Mouse (Mus musculus) MEL (cell line): ENCODE measurements around the gene Mif. TPM values are rescaled to one million over a fixed set of nuclear protein-coding genes. Genes with fewer than 3 reads are reported as not detected.

Source experiments
- DNase-seq: peaks from one replicate; pipeline ENCODE4 v3.0.0; 2011; ENCODE audit warnings: low read depth, low spot score
- H3K27ac ChIP-seq: 2 replicates; pipeline ENCODE4 v1.5.1; 2012; ENCODE audit warnings: low read depth, mild to moderate bottlenecking, control low read depth, low read length, moderate library complexity; ENCODE audit not compliant: control insufficient read depth
- H3K27me3 ChIP-seq, 2 experiments: fragments of 150-350 bp in 1 of 2; sonication (generic) in 1 of 2; 2 replicates each; pipeline ENCODE4 v1.6.1; 2012; ENCODE audit warnings: low read length in 2 of 2, mild to moderate bottlenecking in 2 of 2, improper control_type of control experiment in 1 of 2, moderate library complexity in 1 of 2; ENCODE audit not compliant: insufficient read depth in 2 of 2, control insufficient read depth in 1 of 2
- H3K36me3 ChIP-seq, 2 experiments: 2 replicates each; pipeline ENCODE4 v1.6.1; 2012 to 2014; ENCODE audit warnings: low read length in 2 of 2, improper control_type of control experiment in 1 of 2, inconsistent platforms in 1 of 2, mild to moderate bottlenecking in 1 of 2; ENCODE audit not compliant: insufficient read depth in 2 of 2, control insufficient read depth in 1 of 2
- H3K4me1 ChIP-seq, 2 experiments: fragments of 150-350 bp in 1 of 2; sonication (generic) in 1 of 2; 2 replicates each; pipeline ENCODE4 v1.6.1; 2012; ENCODE audit warnings: low read length in 2 of 2, improper control_type of control experiment in 1 of 2, mild to moderate bottlenecking in 1 of 2; ENCODE audit not compliant: insufficient read depth in 2 of 2, control insufficient read depth in 1 of 2
- H3K4me3 ChIP-seq, 2 experiments: fragments of 150-350 bp in 1 of 2; sonication (generic) in 1 of 2; 2 replicates each; pipeline ENCODE4 v1.5.1; 2012; ENCODE audit warnings: low read depth in 2 of 2, low read length in 2 of 2, mild to moderate bottlenecking in 2 of 2, moderate library complexity in 2 of 2, control low read depth in 1 of 2, improper control_type of control experiment in 1 of 2; ENCODE audit not compliant: control insufficient read depth in 1 of 2, insufficient read depth in 1 of 2
- H3K79me2 ChIP-seq: 2 replicates; pipeline ENCODE4 v1.6.1; 2012; ENCODE audit warnings: mild to moderate bottlenecking, low read length, moderate library complexity; ENCODE audit not compliant: control insufficient read depth, poor library complexity, insufficient read depth
- H3K9ac ChIP-seq: 2 replicates; pipeline ENCODE4 v1.6.1; 2012; ENCODE audit warnings: low read depth, mild to moderate bottlenecking, control low read depth, low read length, moderate library complexity; ENCODE audit not compliant: control insufficient read depth, poor library complexity, severe bottlenecking
- H3K9me3 ChIP-seq: fragments of 150-350 bp; sonication (generic); replicated peaks from 2 replicates; pipeline ENCODE4 v1.6.1; 2012; ENCODE audit warnings: mild to moderate bottlenecking, low read length, improper control_type of control experiment, moderate library complexity; ENCODE audit not compliant: insufficient read depth
- BHLHE40 ChIP-seq: IDR thresholded peaks from 2 replicates; pipeline ENCODE4 v1.6.1; 2012; ENCODE audit warnings: low read depth, mild to moderate bottlenecking, inconsistent platforms, low read length, improper control_type of control experiment, borderline replicate concordance
- ELF1 ChIP-seq: IDR thresholded peaks from 2 replicates; pipeline ENCODE4 v1.6.1; 2014; ENCODE audit warnings: low read depth, mild to moderate bottlenecking, inconsistent platforms, low read length, improper control_type of control experiment, moderate library complexity
- EP300 ChIP-seq, 2 experiments: IDR thresholded peaks; 2 replicates each; pipeline ENCODE4 v1.6.1; 2011; ENCODE audit warnings: improper control_type of control experiment in 2 of 2, low read length in 2 of 2, low read depth in 1 of 2, mild to moderate bottlenecking in 1 of 2
- GABPA ChIP-seq: IDR thresholded peaks from 2 replicates; pipeline ENCODE4 v1.6.1; 2012; ENCODE audit warnings: low read depth, mild to moderate bottlenecking, inconsistent platforms, low read length, improper control_type of control experiment, moderate library complexity
- HCFC1 ChIP-seq: IDR thresholded peaks from 2 replicates; pipeline ENCODE4 v1.6.1; 2012; ENCODE audit warnings: low read depth, mild to moderate bottlenecking, inconsistent platforms, low read length, improper control_type of control experiment, moderate library complexity
- KAT2A ChIP-seq: conservative IDR thresholded peaks from 2 replicates; pipeline ENCODE4 v1.6.1; 2012; ENCODE audit warnings: low read depth, low read length, improper control_type of control experiment, inconsistent platforms
- MAX ChIP-seq: IDR thresholded peaks from 2 replicates; pipeline ENCODE4 v1.6.1; 2011; ENCODE audit warnings: low read length, improper control_type of control experiment
- MXI1 ChIP-seq: IDR thresholded peaks from 2 replicates; pipeline ENCODE4 v1.6.1; 2011; ENCODE audit warnings: mild to moderate bottlenecking, low read depth, low read length, improper control_type of control experiment
- MYB ChIP-seq: IDR thresholded peaks from 2 replicates; pipeline ENCODE4 v1.6.1; 2011; ENCODE audit warnings: mild to moderate bottlenecking, low read depth, low read length, improper control_type of control experiment
- MYC ChIP-seq: IDR thresholded peaks from 2 replicates; pipeline ENCODE4 v1.6.1; 2011; ENCODE audit warnings: low read depth, mild to moderate bottlenecking, low read length, improper control_type of control experiment, moderate library complexity
- NELFE ChIP-seq: IDR thresholded peaks from 2 replicates; pipeline ENCODE4 v1.6.1; 2011; ENCODE audit warnings: low read depth, low read length, improper control_type of control experiment
- NRF1 ChIP-seq: IDR thresholded peaks from 2 replicates; pipeline ENCODE4 v1.6.1; 2014; ENCODE audit warnings: low read depth, mild to moderate bottlenecking, inconsistent platforms, low read length, improper control_type of control experiment, moderate library complexity; ENCODE audit not compliant: poor library complexity, insufficient read depth, severe bottlenecking
- POLR2A ChIP-seq, 2 experiments: IDR thresholded peaks; 2 replicates each; pipeline ENCODE4 v1.6.1; 2011 to 2012; ENCODE audit warnings: low read length in 2 of 2, mild to moderate bottlenecking in 2 of 2, control low read depth in 1 of 2, improper control_type of control experiment in 1 of 2, low read depth in 1 of 2, moderate library complexity in 1 of 2; ENCODE audit not compliant: control insufficient read depth in 1 of 2, insufficient read depth in 1 of 2, poor library complexity in 1 of 2
- POLR2AphosphoS2 ChIP-seq: IDR thresholded peaks from 2 replicates; pipeline ENCODE4 v1.6.1; 2011; ENCODE audit warnings: low read length, improper control_type of control experiment
- RCOR1 ChIP-seq: IDR thresholded peaks from 2 replicates; pipeline ENCODE4 v1.6.1; 2012; ENCODE audit warnings: low read depth, mild to moderate bottlenecking, inconsistent platforms, low read length, improper control_type of control experiment
- SIN3A ChIP-seq: IDR thresholded peaks from 2 replicates; pipeline ENCODE4 v1.6.1; 2012; ENCODE audit warnings: low read length, improper control_type of control experiment, inconsistent platforms
- SMC3 ChIP-seq: IDR thresholded peaks from 2 replicates; pipeline ENCODE4 v1.6.1; 2011; ENCODE audit warnings: low read depth, low read length, improper control_type of control experiment
- TBP ChIP-seq: IDR thresholded peaks from 2 replicates; pipeline ENCODE4 v1.8.0; 2011; ENCODE audit warnings: low read depth, low read length, improper control_type of control experiment
- UBTF ChIP-seq: IDR thresholded peaks from 2 replicates; pipeline ENCODE4 v1.6.1; 2012; ENCODE audit warnings: low read depth, mild to moderate bottlenecking, inconsistent platforms, low read length, improper control_type of control experiment, moderate library complexity, borderline replicate concordance; ENCODE audit not compliant: insufficient read depth
- USF1 ChIP-seq: IDR thresholded peaks from 2 replicates; pipeline ENCODE4 v1.6.1; 2014; ENCODE audit warnings: low read depth, mild to moderate bottlenecking, inconsistent platforms, low read length, improper control_type of control experiment, moderate library complexity
- USF2 ChIP-seq, 2 experiments: IDR thresholded peaks; 2 replicates each; pipeline ENCODE4 v1.6.1; 2011 to 2012; ENCODE audit warnings: improper control_type of control experiment in 2 of 2, low read length in 2 of 2, borderline replicate concordance in 1 of 2, inconsistent platforms in 1 of 2, low read depth in 1 of 2, mild to moderate bottlenecking in 1 of 2; ENCODE audit not compliant: insufficient read depth in 1 of 2
- ZC3H11A ChIP-seq: IDR thresholded peaks from 2 replicates; pipeline ENCODE4 v1.6.1; 2012; ENCODE audit warnings: low read depth, mild to moderate bottlenecking, inconsistent platforms, low read length, improper control_type of control experiment
- polyA plus RNA-seq, 2 experiments: library from polyadenylated mRNA; stranded (reverse) in 1 of 2; unstranded in 1 of 2; fragments of >175 nt in 1 of 2; fragments of >200 nt in 1 of 2; gene quantifications; 2 replicates each; pipeline versions ENCODE4 v1.2.1 to v1.2.4; 2012; ENCODE audit warnings: low replicate concordance in 2 of 2, low read depth in 1 of 2; ENCODE audit not compliant: insufficient read length in 2 of 2, insufficient read depth in 1 of 2, missing spikeins in 1 of 2
- total RNA-seq: library from RNA; depleted of rRNA; stranded (reverse); fragments of 300-350 nt; gene quantifications from 2 replicates; pipeline ENCODE4 v1.2.3, GENCODE M21; 2012

Mif gene
- total and polyA plus RNA-seq, 3 experiments = 817 to 2,606 (median 862) TPM

DNA sequence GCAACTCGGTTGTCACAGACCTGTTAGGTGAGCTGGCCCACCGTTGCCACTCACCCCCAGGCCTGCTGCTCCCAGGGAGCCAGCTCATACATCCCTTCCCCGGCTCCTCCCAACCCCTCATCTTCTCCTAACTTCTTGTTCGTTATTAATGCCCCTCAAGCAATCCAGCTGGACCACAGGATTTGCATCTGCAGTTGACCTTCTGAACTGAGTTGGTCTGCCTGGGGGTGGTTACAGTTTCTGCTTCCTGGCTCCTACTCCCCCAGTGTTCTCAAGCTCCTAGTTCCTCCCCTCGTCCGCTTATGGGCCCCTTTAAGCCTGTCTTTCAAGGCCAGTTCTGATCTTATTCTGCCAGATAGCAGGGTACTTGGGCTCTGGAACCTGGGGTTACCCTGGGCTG is 34.6 kb upstream of the Mif start:
- no peaks in the 10 kb centered on the region for H3K27me3 ChIP-seq
- no peak overlapping the region for H3K27ac ChIP-seq
- no peak for DNase-seq
- no peaks in the 10 kb centered on the region for H3K9me3 ChIP-seq
- no peak overlapping the region for H3K9ac ChIP-seq
- H3K79me2 ChIP-seq = no peaks in the 10 kb centered on the region
- H3K36me3 ChIP-seq = peaks cover 0 to 2% of the 10 kb centered on the region in 2 experiments; a peak in 2 of 4 replicates
- H3K4me3 ChIP-seq = no peak overlapping the region
- TF ChIP-seq MAX = no peak
- no peak for TF ChIP-seq BHLHE40
- TF ChIP-seq MYB = no peak
- no peak for TF ChIP-seq ELF1
- H3K4me1 ChIP-seq = no peaks in the 10 kb centered on the region

DNA sequence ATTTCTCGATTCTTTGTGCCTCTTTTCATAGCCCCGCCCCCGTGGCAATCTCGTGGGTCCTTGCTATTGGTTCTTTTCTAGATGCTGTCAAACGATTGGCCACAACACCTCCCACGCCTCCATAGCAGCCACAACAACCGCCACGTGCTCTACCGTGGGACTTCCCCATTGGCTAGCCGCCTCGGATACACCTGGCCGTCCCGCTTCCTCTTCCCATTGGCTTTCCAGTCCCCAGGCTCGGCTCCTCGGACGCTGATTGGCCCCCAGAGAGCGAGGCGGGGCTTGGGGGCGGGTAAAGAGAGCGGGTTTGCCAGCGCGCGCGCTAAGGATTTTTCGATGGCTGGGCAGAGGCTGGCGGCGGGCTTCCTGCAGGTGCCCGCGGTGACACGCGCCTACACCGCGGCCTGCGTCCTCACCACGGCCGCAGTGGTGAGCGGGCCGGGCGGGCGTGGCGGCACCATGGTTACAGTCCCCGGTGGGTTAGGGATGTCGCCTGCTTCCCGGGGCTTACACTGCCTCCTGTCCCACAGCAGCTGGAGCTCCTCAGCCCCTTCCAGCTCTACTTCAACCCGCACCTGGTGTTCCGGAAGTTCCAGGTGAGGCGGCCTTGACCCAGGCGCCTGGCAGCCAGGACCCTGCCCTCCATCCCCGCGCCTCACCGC is 33.2 kb upstream of the Mif start, which contains the start of gene Derl3:
Gene Derl3 (plus strand): TSS at position 325 of the 662 bp plus-strand sequence.
- H3K79me2 ChIP-seq = no peaks in the 10 kb centered on the region
- H3K4me3 ChIP-seq = peak within 1 kb of the TSS in 1 of 2 experiments; percentile 26; a peak in 3 of 4 replicates
- peak within 1 kb of the TSS; percentile 40; the same call in 1 of the 2 replicates for H3K9ac ChIP-seq
- TF ChIP-seq UBTF = no peak
- TF ChIP-seq MYC = peak; percentile 68; the same call in 1 of the 2 replicates
- TF ChIP-seq POLR2AphosphoS2 = peak; percentile 49; the same call in 1 of the 2 replicates
- no peak for TF ChIP-seq NELFE
- TF ChIP-seq GABPA = no peak
- TF ChIP-seq USF1 = peak; percentile 90
- no peak for TF ChIP-seq USF2 (IDR thresholded peaks at IDR 0.05; ENCODE audit: borderline replicate concordance in 1 of 2, insufficient read depth in 1 of 2, low read depth in 1 of 2, low read length in 2 of 2)
- TF ChIP-seq EP300 (IDR thresholded peaks at IDR 0.05; ENCODE audit: low read depth in 1 of 2, low read length in 2 of 2) = no peak
- no peak for TF ChIP-seq KAT2A
- TF ChIP-seq RCOR1 = no peak
- 0 out of 2 replicates have a peak, but pooled peaks have one; percentile 3 for TF ChIP-seq SMC3
- TF ChIP-seq ZC3H11A = no peak
- TF ChIP-seq ELF1 = peak; percentile 38; the same call in 1 of the 2 replicates
- TF ChIP-seq TBP = no peak; the same call in 1 of the 2 replicates
- TF ChIP-seq MXI1 = peak; percentile 92
- TF ChIP-seq HCFC1 = peak; percentile 69
- 0 out of 4 replicates have a peak, but pooled peaks have one; percentile 25 to 36 for TF ChIP-seq POLR2A (IDR thresholded peaks at IDR 0.05; ENCODE audit: control insufficient read depth in 1 of 2, insufficient read depth in 1 of 2, low read depth in 1 of 2, low read length in 2 of 2, poor library complexity in 1 of 2)
- TF ChIP-seq SIN3A = peak; percentile 99
- peak; percentile 49 for TF ChIP-seq NRF1
- peak; percentile 100 for TF ChIP-seq MAX
- TF ChIP-seq, all 39 proteins: peak for 11
- Histone ChIP-seq H3K27ac (no peak within 1 kb of the TSS), H3K36me3 (peaks cover 0 to 2% of the 10 kb centered on the region in 2 experiments; a peak in 2 of 4 replicates), H3K27me3 (no peaks in the 10 kb centered on the region), H3K9me3 (no peaks in the 10 kb centered on the region), H3K4me1 (no peaks in the 10 kb centered on the region)
- peak; percentile 99 for DNase-seq
